Mouse (Mus musculus): Measurements from ENCODE around the gene Tarbp2. TPM values are rescaled to one million over a fixed set of nuclear protein-coding genes. Genes with fewer than 3 reads are reported as not detected.
A peak's percentile ranks its signal among the peaks of the same experiment; 100 is the strongest.

Tarbp2 gene
- 54.9 and 62.1 TPM in 2 replicates for polyA plus RNA-seq (2012; rRNA removed)

DNA sequence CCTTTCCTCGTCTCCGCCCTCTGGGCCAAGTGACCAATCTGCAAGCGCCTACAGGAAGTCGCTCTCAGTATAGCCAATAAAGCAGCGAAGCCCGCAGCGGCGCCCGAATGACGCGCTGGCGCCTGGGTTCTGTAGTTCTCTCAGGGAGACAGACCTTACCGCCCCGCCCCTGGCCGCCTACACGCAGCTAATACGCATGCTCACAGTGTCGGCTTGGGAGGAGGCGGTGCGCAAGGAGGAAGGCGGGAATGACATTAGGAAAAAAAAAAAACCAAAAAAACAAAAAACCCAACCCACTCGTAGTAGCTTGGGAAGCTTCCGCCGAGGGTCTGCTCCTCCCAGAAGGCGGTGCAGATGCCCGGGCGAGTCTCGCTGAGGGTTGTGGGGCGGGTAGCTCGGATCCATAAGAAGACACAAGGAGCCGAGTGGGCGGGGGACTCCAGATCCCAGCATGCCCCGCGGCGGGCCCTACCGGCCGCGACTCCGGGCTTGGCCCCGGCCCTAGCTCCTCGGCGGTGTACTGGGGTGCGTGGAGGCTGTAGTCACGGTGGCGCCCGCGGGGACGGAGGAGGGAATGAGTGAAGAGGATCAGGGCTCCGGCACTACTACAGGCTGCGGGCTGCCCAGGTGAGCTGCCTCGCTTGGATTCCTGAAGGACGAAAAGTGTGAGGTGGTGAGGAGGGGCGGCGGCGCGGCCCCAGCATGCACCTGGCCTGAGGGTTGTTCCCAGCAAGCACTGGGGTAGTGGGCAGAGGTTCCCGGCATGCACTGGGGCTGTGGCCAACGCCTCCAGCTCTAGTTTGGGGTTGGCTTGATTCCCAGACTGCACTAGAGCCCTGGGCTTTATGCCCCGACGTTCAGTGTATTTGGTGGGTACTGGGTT is at the start of gene Tarbp2:
Gene Tarbp2, plus strand, starts transcription at position 217 of the 883 bp plus-strand sequence.
- DNase-seq = peak; percentile 100
- Histone ChIP-seq H3K4me3 (ENCODE audit: insufficient read depth, low read depth, low read length) (peak within 1 kb of the TSS; percentile 77), H3K27ac (ENCODE audit: insufficient read depth, low read depth, low read length) (peak within 1 kb of the TSS; percentile 99), H3K36me3 (ENCODE audit: control insufficient read depth, insufficient read depth, low read length) (no peaks in the 10 kb centered on the region), H3K27me3 (replicated peaks; ENCODE audit: control insufficient read depth, insufficient read depth, low read length) (no peaks in the 10 kb centered on the region), H3K4me1 (ENCODE audit: control insufficient read depth, insufficient read depth, low read length) (peaks cover 3% of the 10 kb centered on the region; the same call in 1 of the 2 replicates)
- WGBS = 1% methylated on average over 60 of the region's 60 CpGs
- peak; percentile 11 for TF ChIP-seq POLR2A (IDR thresholded peaks at IDR 0.05; ENCODE audit: low read depth, low read length)
- no peak for TF ChIP-seq CTCF (conservative IDR thresholded peaks at IDR 0.05; ENCODE audit: insufficient read depth, insufficient read length, low read depth, low read length)

DNA sequence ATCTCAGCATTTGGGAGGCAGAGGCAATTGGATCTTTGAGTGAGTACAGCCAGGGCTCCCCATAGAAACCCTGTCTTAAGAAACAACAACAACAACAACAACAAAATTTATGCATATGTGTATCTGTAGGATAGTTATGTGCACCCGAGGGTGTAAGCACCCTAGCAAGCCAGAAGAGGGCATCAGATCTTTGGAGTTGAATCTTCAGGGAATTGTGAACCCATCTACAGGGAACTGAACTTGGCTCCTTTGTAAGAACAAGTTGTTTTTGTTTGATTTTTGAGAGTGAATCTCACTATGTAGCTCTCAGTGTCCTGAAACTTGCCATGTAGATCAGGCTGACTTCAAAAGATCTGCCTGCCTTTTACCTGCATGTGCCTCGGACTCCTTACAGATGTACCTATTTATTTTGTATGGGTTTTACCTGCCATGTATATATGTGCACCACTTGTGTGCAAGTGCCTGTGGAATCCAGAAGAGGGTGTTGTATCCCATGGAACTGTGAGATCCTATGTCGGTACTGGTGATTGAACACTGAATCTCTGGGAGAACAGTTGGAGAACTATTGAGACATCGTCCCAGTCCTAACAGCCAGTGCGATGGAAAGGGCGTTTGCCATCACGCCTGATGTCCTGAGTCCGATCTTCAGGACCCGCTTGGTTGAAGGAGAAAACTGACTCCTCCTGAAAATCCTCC is 49.2 kb upstream of the Tarbp2 start:
- Histone ChIP-seq H3K27me3 (replicated peaks; ENCODE audit: control insufficient read depth, insufficient read depth, low read length) (no peaks in the 10 kb centered on the region), H3K4me1 (ENCODE audit: control insufficient read depth, insufficient read depth, low read length) (peaks cover 5% of the 10 kb centered on the region; the same call in 1 of the 2 replicates), H3K36me3 (ENCODE audit: control insufficient read depth, insufficient read depth, low read length) (no peaks in the 10 kb centered on the region), H3K4me3 (ENCODE audit: insufficient read depth, low read depth, low read length) (no peak overlapping the region), H3K27ac (ENCODE audit: insufficient read depth, low read depth, low read length) (no peak overlapping the region)
- TF ChIP-seq POLR2A (IDR thresholded peaks at IDR 0.05; ENCODE audit: low read depth, low read length) = no peak
- no peak for TF ChIP-seq CTCF (conservative IDR thresholded peaks at IDR 0.05; ENCODE audit: insufficient read depth, insufficient read length, low read depth, low read length)
- DNase-seq = no peak
- 97% methylated on average over 9 of the region's 9 CpGs for WGBS

DNA sequence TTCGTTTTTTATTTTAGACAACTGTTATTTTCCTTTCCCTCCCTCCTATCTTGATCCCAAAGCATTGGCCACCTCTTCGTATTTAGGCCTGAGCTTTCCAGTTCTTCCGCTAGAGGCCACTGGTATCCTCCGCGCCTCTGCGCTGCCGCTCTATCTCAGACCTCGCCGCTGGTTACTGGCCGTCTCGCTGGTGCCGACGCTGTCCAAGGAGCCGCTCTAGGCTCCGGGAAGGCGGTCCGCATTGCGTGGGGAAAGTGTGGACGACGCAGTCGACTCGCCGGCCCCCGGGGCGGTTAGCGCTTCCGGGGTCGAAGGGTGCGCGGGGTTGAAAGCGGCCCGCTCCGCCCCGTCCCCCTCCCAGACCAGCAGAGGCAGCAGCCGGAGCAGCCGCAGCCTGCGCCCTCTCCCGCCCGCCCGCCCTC is 47.8 kb upstream of the Tarbp2 start, which contains the start of gene Pcbp2:
Gene Pcbp2, plus strand, starts transcription at position 357 of the 422 bp plus-strand sequence.
- no peaks in the 10 kb centered on the region; the same call in 1 of the 2 replicates for H3K36me3 ChIP-seq (ENCODE audit: control insufficient read depth, insufficient read depth, low read length)
- peak; percentile 98 for DNase-seq
- H3K27me3 ChIP-seq (replicated peaks; ENCODE audit: control insufficient read depth, insufficient read depth, low read length) = no peaks in the 10 kb centered on the region
- peak within 1 kb of the TSS; percentile 100 for H3K4me3 ChIP-seq (ENCODE audit: insufficient read depth, low read depth, low read length)
- under 1% methylated on average over 32 of the region's 40 CpGs for WGBS
- H3K27ac ChIP-seq (ENCODE audit: insufficient read depth, low read depth, low read length) = peak within 1 kb of the TSS; percentile 100
- H3K4me1 ChIP-seq (ENCODE audit: control insufficient read depth, insufficient read depth, low read length) = peaks cover 5% of the 10 kb centered on the region; the same call in 1 of the 2 replicates
- TF ChIP-seq CTCF (conservative IDR thresholded peaks at IDR 0.05; ENCODE audit: insufficient read depth, insufficient read length, low read depth, low read length) (peak; percentile 83), POLR2A (IDR thresholded peaks at IDR 0.05; ENCODE audit: low read depth, low read length) (no peak)

DNA sequence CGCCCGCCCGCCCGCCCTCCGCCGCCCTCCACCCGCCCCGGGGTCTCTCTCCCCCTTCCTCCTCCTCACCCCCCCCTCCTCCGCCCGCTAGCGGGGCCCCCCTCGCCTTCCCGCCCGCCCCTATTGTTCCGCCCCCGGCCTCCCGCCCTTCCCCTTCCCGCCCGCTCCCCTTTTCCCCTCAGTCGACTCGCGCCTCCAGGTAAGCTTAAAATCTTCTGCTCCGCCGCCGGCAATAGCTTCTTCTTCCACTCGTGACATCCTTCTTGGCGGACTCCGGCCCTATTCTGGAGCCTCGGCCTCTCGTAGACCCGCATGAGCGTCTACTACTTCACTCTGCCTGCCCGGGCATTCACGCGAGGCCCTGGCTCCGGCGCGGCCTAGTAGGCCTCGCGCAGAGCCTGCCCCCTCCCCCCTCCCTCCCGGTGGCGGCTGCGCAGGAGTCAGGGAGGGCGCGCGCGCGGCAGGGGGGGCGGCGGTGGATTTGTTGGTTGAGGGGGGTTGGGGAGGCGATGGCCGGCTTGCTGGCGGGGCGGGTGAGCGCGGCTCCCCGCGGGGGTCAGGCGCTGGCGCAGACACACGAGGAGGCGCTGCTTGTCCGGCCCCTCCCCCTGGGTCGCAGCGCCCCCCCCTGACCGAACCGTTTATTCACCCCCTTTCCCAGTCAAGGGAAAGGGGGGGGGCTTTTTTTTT is 47.2 kb upstream of the Tarbp2 start:
- Histone ChIP-seq H3K4me3 (ENCODE audit: insufficient read depth, low read depth, low read length) (peak overlapping the region; percentile 100), H3K27ac (ENCODE audit: insufficient read depth, low read depth, low read length) (peak overlapping the region; percentile 100), H3K27me3 (replicated peaks; ENCODE audit: control insufficient read depth, insufficient read depth, low read length) (no peaks in the 10 kb centered on the region), H3K4me1 (ENCODE audit: control insufficient read depth, insufficient read depth, low read length) (peaks cover 5% of the 10 kb centered on the region; the same call in 1 of the 2 replicates), H3K36me3 (ENCODE audit: control insufficient read depth, insufficient read depth, low read length) (peaks cover under 1% of the 10 kb centered on the region)
- DNase-seq = peak; percentile 88
- under 1% methylated on average over 49 of the region's 67 CpGs for WGBS
- no peak for TF ChIP-seq POLR2A (IDR thresholded peaks at IDR 0.05; ENCODE audit: low read depth, low read length)
- TF ChIP-seq CTCF (conservative IDR thresholded peaks at IDR 0.05; ENCODE audit: insufficient read depth, insufficient read length, low read depth, low read length) = no peak

DNA sequence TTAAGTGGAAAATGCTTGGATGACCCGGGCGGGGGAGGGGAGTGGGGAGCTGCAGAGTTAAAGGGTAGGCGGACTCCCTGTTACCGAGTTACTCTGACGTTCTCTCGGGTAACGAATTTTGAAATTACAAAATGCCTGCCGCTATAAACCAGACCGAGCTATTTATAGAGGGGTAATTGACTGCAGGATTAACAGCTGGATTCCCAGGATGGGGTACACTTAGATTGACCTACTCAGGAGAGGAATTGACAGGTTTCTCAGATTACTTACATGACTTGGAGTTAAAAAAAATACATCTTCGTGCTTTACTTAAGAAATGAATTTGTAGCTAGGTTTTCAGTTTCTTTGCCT is 46.7 kb upstream of the Tarbp2 start:
- Histone ChIP-seq H3K27me3 (replicated peaks; ENCODE audit: control insufficient read depth, insufficient read depth, low read length) (no peaks in the 10 kb centered on the region), H3K27ac (ENCODE audit: insufficient read depth, low read depth, low read length) (peak overlapping the region; percentile 16; the same call in 1 of the 2 replicates), H3K4me3 (ENCODE audit: insufficient read depth, low read depth, low read length) (peak overlapping the region; percentile 100), H3K4me1 (ENCODE audit: control insufficient read depth, insufficient read depth, low read length) (peaks cover 5% of the 10 kb centered on the region; the same call in 1 of the 2 replicates), H3K36me3 (ENCODE audit: control insufficient read depth, insufficient read depth, low read length) (peaks cover 6% of the 10 kb centered on the region)
- TF ChIP-seq CTCF (conservative IDR thresholded peaks at IDR 0.05; ENCODE audit: insufficient read depth, insufficient read length, low read depth, low read length) (no peak), POLR2A (IDR thresholded peaks at IDR 0.05; ENCODE audit: low read depth, low read length) (no peak)
- under 1% methylated on average over 10 of the region's 10 CpGs for WGBS
- no peak for DNase-seq

DNA sequence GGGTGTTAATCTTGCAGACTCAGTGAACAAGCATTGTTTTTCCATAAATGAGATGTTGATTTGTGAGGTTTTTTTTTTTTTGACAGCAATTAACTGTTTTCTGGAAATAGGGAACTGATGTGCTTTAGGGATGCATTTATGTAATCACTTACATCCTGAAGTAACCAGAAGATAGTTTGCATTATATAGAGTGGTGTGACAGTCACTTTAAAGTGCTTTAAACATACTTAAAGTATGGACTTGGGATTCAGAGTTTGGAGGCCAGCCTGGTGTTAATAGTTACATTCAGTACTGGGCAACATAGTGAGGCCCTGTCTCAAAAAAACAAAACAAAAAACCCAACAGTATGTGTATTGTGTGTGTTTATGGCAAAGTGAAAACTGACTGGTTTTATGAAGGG is 46.3 kb upstream of the Tarbp2 start:
- Histone ChIP-seq H3K27me3 (replicated peaks; ENCODE audit: control insufficient read depth, insufficient read depth, low read length) (no peaks in the 10 kb centered on the region), H3K4me1 (ENCODE audit: control insufficient read depth, insufficient read depth, low read length) (peaks cover 5% of the 10 kb centered on the region; the same call in 1 of the 2 replicates), H3K36me3 (ENCODE audit: control insufficient read depth, insufficient read depth, low read length) (peaks cover 8% of the 10 kb centered on the region), H3K27ac (ENCODE audit: insufficient read depth, low read depth, low read length) (no peak overlapping the region), H3K4me3 (ENCODE audit: insufficient read depth, low read depth, low read length) (no peak overlapping the region)
- no peak for TF ChIP-seq POLR2A (IDR thresholded peaks at IDR 0.05; ENCODE audit: low read depth, low read length)
- TF ChIP-seq CTCF (conservative IDR thresholded peaks at IDR 0.05; ENCODE audit: insufficient read depth, insufficient read length, low read depth, low read length) = no peak
- no peak for DNase-seq
